Comparison of ENCODE assay signal across 6 mouse cellular contexts in the genomic region with DNA sequence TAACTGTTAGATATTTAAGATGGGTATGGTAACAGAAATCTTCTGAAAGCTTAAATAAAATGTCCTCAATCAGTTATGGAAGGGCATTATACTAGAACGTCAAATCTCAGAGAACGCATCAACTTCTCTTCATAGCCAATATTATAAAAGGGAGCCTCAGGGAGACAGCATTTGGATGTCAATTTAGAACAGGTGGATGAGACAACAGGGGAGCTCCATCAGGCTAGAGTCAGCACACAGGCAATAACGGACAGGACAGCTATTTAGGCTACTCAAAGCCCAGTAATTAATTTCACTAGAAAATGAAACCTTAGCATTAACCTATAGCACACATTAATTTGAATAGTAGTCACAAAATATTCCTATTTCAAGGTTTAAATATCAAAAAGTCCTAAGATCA.
"Had no signal": no experiment of that assay in that cellular context is flagged by ENCODE, and none has a peak within 500 bp of the region (broad histone marks: within the 10 kb centered on the region; RNA-seq: fewer than 3 reads in every experiment).

No protein-coding gene starts in this region.

- DNase-seq: kidney, adult 8-10 months; kidney, postnatal 25 days; lung, adult 2 months; lung, postnatal 36 days; right cerebral cortex, postnatal 25 days; thymus, postnatal 36 days had no signal
